Mouse (Mus musculus) Patski (cell line): ENCODE measurements around the gene Naa80. TPM values are rescaled to one million over a fixed set of nuclear protein-coding genes. Genes with fewer than 3 reads are reported as not detected.

Source experiments
- ATAC-seq: fragments of 100-300 bp; one replicate; pipeline ENCODE4 v1.8.0; 2021
- CTCF ChIA-PET: fragments of 350-600 bp; sonication (Branson Sonifier 250); formaldehyde crosslinking; loops from one replicate; lab custom pipeline; 2022; ENCODE audit warnings: inconsistent platforms; lab: Charles Lee
- POLR2A ChIA-PET: fragments of 350-600 bp; sonication (Branson Sonifier 250); formaldehyde crosslinking; loops from one replicate; lab custom pipeline; 2022; ENCODE audit warnings: antibody characterized with exemption, inconsistent platforms; lab: Charles Lee
- DNase-seq: peaks from one replicate; pipeline ENCODE4 v3.0.0-alpha.2; 2011; ENCODE audit warnings: low read depth, low spot score
- H3K27me3 ChIP-seq: fragments of 371-371 bp; one replicate; pipeline ENCODE4 v1.5.1; 2021
- CTCF ChIP-seq: fragments of 100-300 bp; IDR thresholded peaks from one replicate; pipeline ENCODE4 v1.5.1; 2021
- in situ Hi-C: fragments of 300-500 bp; cut with MboI; formaldehyde crosslinking; loops from 3 replicates; pipeline ENCODE4 v1.11.1; 2018; ENCODE audit warnings: low pct_unique_long_range_greater_than_20kb, mixed read lengths
- polyA plus RNA-seq: library from polyadenylated mRNA; unstranded; gene quantifications from one replicate; pipeline ENCODE4 v1.2.3, GENCODE M21; 2021

Gene Naa80
- polyA plus RNA-seq, 1 experiment from 2014 or later = 11.3 TPM

GRCm38 (mm10) chr9:107549297-107550074 is 29.2 kb upstream of the Naa80 start:
- in situ Hi-C loops = loop anchor here (25.0 kb wide), 1 partner anchor 862 kb away; the partner anchor contains the start of gene Tex264
- CTCF ChIA-PET = no interaction called here
- ATAC-seq (no peak), DNase-seq (no peak)
- POLR2A ChIA-PET = no interaction called here
- no peak for TF ChIP-seq CTCF
- no peaks in the 10 kb centered on the region for H3K27me3 ChIP-seq

- in situ Hi-C loops = no loop called here
- ATAC-seq (no peak), DNase-seq (no peak)
- no peak for TF ChIP-seq CTCF
- H3K27me3 ChIP-seq = no peaks in the 10 kb centered on the region
- ChIA-PET CTCF (no interaction called here), POLR2A (interaction anchor here (0.6 kb wide), 1 partner anchor 79 kb away, joined by 3 read pairs; no protein-coding TSS in a partner anchor)
Observed at GRCm38 (mm10) chr9:107550491-107551116, 28.1 kb upstream of the Naa80 start.

GRCm38 (mm10) chr9:107551117-107551889 is 27.4 kb upstream of the Naa80 start, which contains the start of gene Rassf1:
Gene Rassf1, plus strand, starts transcription at chr9:107551555.
- in situ Hi-C loops = no loop called here
- CTCF ChIA-PET = no interaction called here

GRCm38 (mm10) chr9:107551890-107552355 is 26.8 kb upstream of the Naa80 start:
- in situ Hi-C loops = no loop called here
- ChIA-PET CTCF (no interaction called here), POLR2A (no interaction called here)
- ATAC-seq (no peak), DNase-seq (no peak)
- H3K27me3 ChIP-seq = no peaks in the 10 kb centered on the region
- TF ChIP-seq CTCF = no peak

More at GRCm38 (mm10) chr9:107551117-107551889, 27.4 kb upstream of the Naa80 start, which contains the start of gene Rassf1:
- no peaks in the 10 kb centered on the region for H3K27me3 ChIP-seq
- DNase-seq (no peak), ATAC-seq (no peak)
- POLR2A ChIA-PET = interaction anchor here (0.6 kb wide), 1 partner anchor 78 kb away, joined by 3 read pairs; no protein-coding TSS in a partner anchor
- TF ChIP-seq CTCF = no peak

- in situ Hi-C loops = no loop called here
- no peak for TF ChIP-seq CTCF
- no peak for ATAC-seq
- POLR2A ChIA-PET = interaction anchor here (1.1 to 2.7 kb wide), 2 partner anchors 12 to 28 kb away, joined by 3 to 10 read pairs; partner anchors contain the start of genes Cyb561d2, Hyal3 and Nprl2
- H3K27me3 ChIP-seq = no peaks in the 10 kb centered on the region
- CTCF ChIA-PET = no interaction called here
- DNase-seq = no peak
Observed at GRCm38 (mm10) chr9:107552690-107553393, 25.8 kb upstream of the Naa80 start.

- H3K27me3 ChIP-seq = no peaks in the 10 kb centered on the region
- ATAC-seq (peak; percentile 27), DNase-seq (no peak)
- in situ Hi-C loops = no loop called here
- ChIA-PET CTCF (no interaction called here), POLR2A (interaction anchor here (0.7 to 2.7 kb wide), 7 partner anchors 9 to 255 kb away, joined by 3 to 10 read pairs (median 3); partner anchors contain the start of genes Cyb561d2, Hyal3, Ifrd2 and Nprl2)
- no peak for TF ChIP-seq CTCF
Observed at GRCm38 (mm10) chr9:107553541-107554318, 25.0 kb upstream of the Naa80 start.

GRCm38 (mm10) chr9:107554319-107554825 is 24.3 kb upstream of the Naa80 start:
- ATAC-seq = peak; percentile 74
- in situ Hi-C loops = no loop called here
- CTCF ChIA-PET = no interaction called here

GRCm38 (mm10) chr9:107555031-107555457 is 23.6 kb upstream of the Naa80 start:
- ATAC-seq (peak; percentile 27), DNase-seq (no peak)
- no peak for TF ChIP-seq CTCF
- H3K27me3 ChIP-seq = no peaks in the 10 kb centered on the region
- in situ Hi-C loops = no loop called here
- ChIA-PET POLR2A (interaction anchor here (1.1 to 2.7 kb wide), 5 partner anchors 8 to 32 kb away, joined by 3 to 10 read pairs (median 5); partner anchors contain the start of genes Cyb561d2, Ifrd2, Nprl2 and Tusc2), CTCF (interaction anchor here (1.4 kb wide), 1 partner anchor 90 kb away, joined by 3 read pairs; no protein-coding TSS in a partner anchor)

More at GRCm38 (mm10) chr9:107554319-107554825, 24.3 kb upstream of the Naa80 start:
- POLR2A ChIA-PET = interaction anchor here (0.7 to 2.7 kb wide), 7 partner anchors 8 to 256 kb away, joined by 3 to 10 read pairs (median 5); partner anchors contain the start of genes Cyb561d2, Ifrd2, Nprl2 and Tusc2
- TF ChIP-seq CTCF = no peak
- H3K27me3 ChIP-seq = no peaks in the 10 kb centered on the region
- DNase-seq = peak; percentile 88
